Comparison of ENCODE assay signal across 15 mouse cellular contexts in genomic region chr4:144996996-144997820, GRCm38 (mm10).
A peak's percentile ranks its signal among the peaks of the same experiment; 100 is the strongest.
DNase-seq lines count a peak whose midpoint lies in the region; ATAC-seq and TF ChIP-seq lines count a peak whose summit lies in the region.
"Had no signal": no experiment of that assay in that cellular context is flagged by ENCODE, and none has a peak within 500 bp of the region (broad histone marks: within the 10 kb centered on the region; RNA-seq: fewer than 3 reads in every experiment).

No protein-coding gene starts in this region.

- H3K4me1 ChIP-seq in kidney, adult 2 months (ENCODE audit: control insufficient read depth, insufficient read depth, low read length), result peaks cover 48% of the 10 kb centered on the region
- peaks cover 50% of the 10 kb centered on the region for H3K4me1 ChIP-seq in neural tube, embryonic 13.5 days (replicated peaks)
- H3K4me1 ChIP-seq in embryonic facial prominence, embryonic 14.5 days (ENCODE audit: control insufficient read depth, insufficient read depth, low read length), result peaks cover 55% of the 10 kb centered on the region

- no peaks in the 10 kb centered on the region for H3K27me3 ChIP-seq in kidney, adult 2 months (replicated peaks; ENCODE audit: control insufficient read depth, insufficient read depth, low read length)
- H3K27me3 ChIP-seq in neural tube, embryonic 13.5 days, result no peaks in the 10 kb centered on the region
- no peaks in the 10 kb centered on the region for H3K27me3 ChIP-seq in embryonic facial prominence, embryonic 14.5 days (replicated peaks; ENCODE audit: control insufficient read depth, insufficient read depth, low read length)

- no peak overlapping the region for H3K4me3 ChIP-seq in kidney, adult 2 months (ENCODE audit: insufficient read depth, low read depth, low read length)
- no peak overlapping the region for H3K4me3 ChIP-seq in neural tube, embryonic 13.5 days
- H3K4me3 ChIP-seq in embryonic facial prominence, embryonic 14.5 days (ENCODE audit: low read depth, low read length), result no peak overlapping the region
- H3K4me3 ChIP-seq: erythroblast, embryonic 14.5 days; midbrain, embryonic 10.5 days had no signal

- no peak overlapping the region for H3K4me2 ChIP-seq in neural tube, embryonic 13.5 days
- H3K4me2 ChIP-seq in embryonic facial prominence, embryonic 14.5 days (ENCODE audit: low read depth, low read length), result no peak overlapping the region

- TF ChIP-seq CTCF in kidney, adult 2 months (conservative IDR thresholded peaks at IDR 0.05; ENCODE audit: insufficient read depth, insufficient read length, low read depth, low read length), result no peak

- WGBS in kidney, adult 2 months, result 72% methylated on average over 6 of the region's 6 CpGs
- 67% methylated on average over 6 of the region's 6 CpGs for WGBS in neural tube, embryonic 13.5 days
- WGBS in embryonic facial prominence, embryonic 14.5 days, result 45% methylated on average over 6 of the region's 6 CpGs

- intact Hi-C loops in left cerebral cortex, postnatal 4 days (cut with DNase I), result no loop called here

- no peak overlapping the region for H3K9ac ChIP-seq in neural tube, embryonic 13.5 days
- no peak overlapping the region for H3K9ac ChIP-seq in embryonic facial prominence, embryonic 14.5 days (ENCODE audit: low read depth, low read length)

- H3K36me3 ChIP-seq in kidney, adult 2 months (ENCODE audit: control insufficient read depth, insufficient read depth, low read length), result no peaks in the 10 kb centered on the region
- H3K36me3 ChIP-seq in neural tube, embryonic 13.5 days, result no peaks in the 10 kb centered on the region
- H3K36me3 ChIP-seq in embryonic facial prominence, embryonic 14.5 days (ENCODE audit: control insufficient read depth, insufficient read depth, low read length), result no peaks in the 10 kb centered on the region
- H3K36me3 ChIP-seq: midbrain, embryonic 10.5 days had no signal

- no peak for ATAC-seq in neural tube, embryonic 13.5 days (ENCODE audit: low read depth)
- no peak for ATAC-seq in embryonic facial prominence, embryonic 14.5 days (ENCODE audit: low read depth)
- no peak for ATAC-seq in activated CD4-positive, CD25-positive, alpha-beta regulatory T cell, adult 4 months
- ATAC-seq: hindbrain, embryonic 16.5 days had no signal

- no peak for DNase-seq in kidney, adult 2 months
- DNase-seq in kidney, adult 9 months, result no peak
- no peak for DNase-seq in neural tube, embryonic 10.5 days (ENCODE audit: extremely low spot score, low spot score)
- no peak for DNase-seq in embryonic facial prominence, embryonic 14.5 days (ENCODE audit: low spot score)
- DNase-seq in left cerebral cortex, postnatal 4 days, result no peak
- DNase-seq: adrenal gland, adult 2 months; cerebellum, postnatal 14 days; gastrocnemius, postnatal 36 days; lung, postnatal 14 days; right cerebral cortex, postnatal 25 days had no signal

- H3K27ac ChIP-seq in kidney, adult 2 months (ENCODE audit: insufficient read depth, low read depth, low read length), result peak overlapping the region; percentile 21
- H3K27ac ChIP-seq in neural tube, embryonic 13.5 days (replicated peaks), result 0 out of 2 replicates have a peak overlapping the region, but pooled peaks have one; percentile 34
- 0 out of 2 replicates have a peak overlapping the region, but pooled peaks have one; percentile 10 for H3K27ac ChIP-seq in embryonic facial prominence, embryonic 14.5 days (replicated peaks; ENCODE audit: low read depth, low read length)
- H3K27ac ChIP-seq: midbrain, embryonic 10.5 days had no signal

- TF ChIP-seq POLR2A in kidney, adult 2 months (IDR thresholded peaks at IDR 0.05; ENCODE audit: low read depth, low read length), result no peak

- no peaks in the 10 kb centered on the region for H3K9me3 ChIP-seq in neural tube, embryonic 13.5 days
- no peaks in the 10 kb centered on the region for H3K9me3 ChIP-seq in embryonic facial prominence, embryonic 14.5 days (ENCODE audit: control insufficient read depth, low read length)
- H3K9me3 ChIP-seq: midbrain, embryonic 10.5 days had no signal
